Mouse (Mus musculus): ENCODE measurements around the gene Urad. TPM values are rescaled to one million over a fixed set of nuclear protein-coding genes. Genes with fewer than 3 reads are reported as not detected.
A peak's percentile ranks its signal among the peaks of the same experiment; 100 is the strongest.

Urad gene
- polyA plus RNA-seq, 1 experiment from 2014 or later, result 0.53 TPM

GRCm38 (mm10) chr5:147338967-147339366, 16.7 kb upstream of the Urad start:
- Histone ChIP-seq H3K9me3 (ENCODE audit: control insufficient read depth, low read length) (no peaks in the 10 kb centered on the region), H3K27ac (ENCODE audit: low read depth, low read length) (no peak overlapping the region), H3K4me1 (replicated peaks; ENCODE audit: control insufficient read depth, insufficient read depth, low read length) (no peaks in the 10 kb centered on the region), H3K4me2 (no peak overlapping the region), H3K9ac (ENCODE audit: low read depth, low read length) (no peak overlapping the region), H3K4me3 (ENCODE audit: low read depth, low read length) (no peak overlapping the region), H3K36me3 (ENCODE audit: control insufficient read depth, insufficient read depth, low read length) (no peaks in the 10 kb centered on the region), H3K27me3 (replicated peaks; ENCODE audit: control insufficient read depth, insufficient read depth, low read length) (no peaks in the 10 kb centered on the region)
- ATAC-seq (replicated peaks; ENCODE audit: low FRiP score), result no peak
- WGBS, result 70% methylated on average over 9 of the region's 9 CpGs
- no peak for DNase-seq (ENCODE audit: low spot score)

- Histone ChIP-seq H3K27me3 (replicated peaks; ENCODE audit: control insufficient read depth, insufficient read depth, low read length) (no peaks in the 10 kb centered on the region), H3K36me3 (ENCODE audit: control insufficient read depth, insufficient read depth, low read length) (no peaks in the 10 kb centered on the region), H3K27ac (ENCODE audit: low read depth, low read length) (no peak overlapping the region), H3K4me2 (no peak overlapping the region), H3K9ac (ENCODE audit: low read depth, low read length) (no peak overlapping the region), H3K4me3 (ENCODE audit: low read depth, low read length) (no peak overlapping the region), H3K4me1 (replicated peaks; ENCODE audit: control insufficient read depth, insufficient read depth, low read length) (no peaks in the 10 kb centered on the region), H3K9me3 (ENCODE audit: control insufficient read depth, low read length) (no peaks in the 10 kb centered on the region)
- DNase-seq (ENCODE audit: low spot score) (no peak), ATAC-seq (replicated peaks; ENCODE audit: low FRiP score) (no peak)
- 32% methylated on average over 7 of the region's 7 CpGs for WGBS
Observed at GRCm38 (mm10) chr5:147332711-147333110, 10.5 kb upstream of the Urad start.

- Histone ChIP-seq H3K36me3 (ENCODE audit: control insufficient read depth, insufficient read depth, low read length) (no peaks in the 10 kb centered on the region), H3K27ac (ENCODE audit: low read depth, low read length) (no peak overlapping the region), H3K4me1 (replicated peaks; ENCODE audit: control insufficient read depth, insufficient read depth, low read length) (no peaks in the 10 kb centered on the region), H3K9me3 (ENCODE audit: control insufficient read depth, low read length) (no peaks in the 10 kb centered on the region), H3K27me3 (replicated peaks; ENCODE audit: control insufficient read depth, insufficient read depth, low read length) (no peaks in the 10 kb centered on the region), H3K9ac (ENCODE audit: low read depth, low read length) (no peak overlapping the region), H3K4me2 (no peak overlapping the region), H3K4me3 (ENCODE audit: low read depth, low read length) (no peak overlapping the region)
- ATAC-seq (replicated peaks; ENCODE audit: low FRiP score) (peak; percentile 54; the same call in 1 of the 2 replicates), DNase-seq (ENCODE audit: low spot score) (no peak)
- 39% methylated on average over 2 of the region's 2 CpGs for WGBS
Observed at GRCm38 (mm10) chr5:147331547-147331946, 9.3 kb upstream of the Urad start.

GRCm38 (mm10) chr5:147329946-147330345, 7.7 kb upstream of the Urad start:
- DNase-seq (ENCODE audit: low spot score) (no peak), ATAC-seq (replicated peaks; ENCODE audit: low FRiP score) (no peak)
- WGBS, result 78% methylated on average over 11 of the region's 11 CpGs
- no peak overlapping the region for H3K4me2 ChIP-seq
- H3K9ac ChIP-seq (ENCODE audit: low read depth, low read length), result no peak overlapping the region
- no peaks in the 10 kb centered on the region for H3K27me3 ChIP-seq (replicated peaks; ENCODE audit: control insufficient read depth, insufficient read depth, low read length)
- H3K27ac ChIP-seq (ENCODE audit: low read depth, low read length), result no peak overlapping the region
- no peaks in the 10 kb centered on the region for H3K4me1 ChIP-seq (replicated peaks; ENCODE audit: control insufficient read depth, insufficient read depth, low read length)
- no peaks in the 10 kb centered on the region for H3K36me3 ChIP-seq (ENCODE audit: control insufficient read depth, insufficient read depth, low read length)
- no peak overlapping the region for H3K4me3 ChIP-seq (ENCODE audit: low read depth, low read length)
- no peaks in the 10 kb centered on the region for H3K9me3 ChIP-seq (ENCODE audit: control insufficient read depth, low read length)

GRCm38 (mm10) chr5:147327636-147328035, 5.4 kb upstream of the Urad start:
- Histone ChIP-seq H3K9ac (ENCODE audit: low read depth, low read length) (no peak overlapping the region), H3K4me3 (ENCODE audit: low read depth, low read length) (no peak overlapping the region), H3K9me3 (ENCODE audit: control insufficient read depth, low read length) (no peaks in the 10 kb centered on the region), H3K4me2 (no peak overlapping the region), H3K27ac (ENCODE audit: low read depth, low read length) (no peak overlapping the region), H3K36me3 (ENCODE audit: control insufficient read depth, insufficient read depth, low read length) (no peaks in the 10 kb centered on the region), H3K27me3 (replicated peaks; ENCODE audit: control insufficient read depth, insufficient read depth, low read length) (peaks cover 2% of the 10 kb centered on the region), H3K4me1 (replicated peaks; ENCODE audit: control insufficient read depth, insufficient read depth, low read length) (0 out of 2 replicates have a peak, but pooled peaks cover 1% of the 10 kb centered on the region)
- 83% methylated on average over 5 of the region's 5 CpGs for WGBS
- DNase-seq (ENCODE audit: low spot score) (no peak), ATAC-seq (replicated peaks; ENCODE audit: low FRiP score) (no peak)

- no peak overlapping the region for H3K27ac ChIP-seq (ENCODE audit: low read depth, low read length)
- H3K9me3 ChIP-seq (ENCODE audit: control insufficient read depth, low read length), result no peaks in the 10 kb centered on the region
- no peak overlapping the region for H3K4me3 ChIP-seq (ENCODE audit: low read depth, low read length)
- DNase-seq (ENCODE audit: low spot score) (no peak), ATAC-seq (replicated peaks; ENCODE audit: low FRiP score) (no peak)
- H3K36me3 ChIP-seq (ENCODE audit: control insufficient read depth, insufficient read depth, low read length), result no peaks in the 10 kb centered on the region
- peaks cover 16% of the 10 kb centered on the region for H3K27me3 ChIP-seq (replicated peaks; ENCODE audit: control insufficient read depth, insufficient read depth, low read length)
- 71% methylated on average over 11 of the region's 11 CpGs for WGBS
- H3K4me1 ChIP-seq (replicated peaks; ENCODE audit: control insufficient read depth, insufficient read depth, low read length), result 0 out of 2 replicates have a peak, but pooled peaks cover 2% of the 10 kb centered on the region
- H3K4me2 ChIP-seq, result no peak overlapping the region
- no peak overlapping the region for H3K9ac ChIP-seq (ENCODE audit: low read depth, low read length)
Observed at GRCm38 (mm10) chr5:147325931-147326330, 3.7 kb upstream of the Urad start.

- WGBS, result 7% methylated on average over 17 of the region's 17 CpGs
- peak; percentile 32 for ATAC-seq (replicated peaks; ENCODE audit: low FRiP score)
- Histone ChIP-seq H3K9me3 (ENCODE audit: control insufficient read depth, low read length) (no peaks in the 10 kb centered on the region), H3K9ac (ENCODE audit: low read depth, low read length) (no peak overlapping the region), H3K36me3 (ENCODE audit: control insufficient read depth, insufficient read depth, low read length) (no peaks in the 10 kb centered on the region), H3K4me3 (ENCODE audit: low read depth, low read length) (no peak overlapping the region), H3K27me3 (replicated peaks; ENCODE audit: control insufficient read depth, insufficient read depth, low read length) (peaks cover 32% of the 10 kb centered on the region), H3K4me2 (peak overlapping the region; percentile 34; the same call in 1 of the 2 replicates), H3K4me1 (replicated peaks; ENCODE audit: control insufficient read depth, insufficient read depth, low read length) (0 out of 2 replicates have a peak, but pooled peaks cover 2% of the 10 kb centered on the region), H3K27ac (ENCODE audit: low read depth, low read length) (no peak overlapping the region)
- DNase-seq (ENCODE audit: low spot score), result no peak
Observed at GRCm38 (mm10) chr5:147323237-147323917, 1.1 kb upstream of the Urad start.

- no peak overlapping the region for H3K4me2 ChIP-seq
- H3K9me3 ChIP-seq (ENCODE audit: control insufficient read depth, low read length), result no peaks in the 10 kb centered on the region
- H3K4me3 ChIP-seq (ENCODE audit: low read depth, low read length), result no peak overlapping the region
- peaks cover 70% of the 10 kb centered on the region for H3K27me3 ChIP-seq (replicated peaks; ENCODE audit: control insufficient read depth, insufficient read depth, low read length)
- ATAC-seq (replicated peaks; ENCODE audit: low FRiP score), result no peak
- H3K4me1 ChIP-seq (replicated peaks; ENCODE audit: control insufficient read depth, insufficient read depth, low read length), result 0 out of 2 replicates have a peak, but pooled peaks cover 2% of the 10 kb centered on the region
- H3K9ac ChIP-seq (ENCODE audit: low read depth, low read length), result no peak overlapping the region
- no peaks in the 10 kb centered on the region for H3K36me3 ChIP-seq (ENCODE audit: control insufficient read depth, insufficient read depth, low read length)
- no peak overlapping the region for H3K27ac ChIP-seq (ENCODE audit: low read depth, low read length)
- DNase-seq (ENCODE audit: low spot score), result no peak
Observed at GRCm38 (mm10) chr5:147319653-147320052, 2.6 kb downstream of the Urad start.

- WGBS, result 36% methylated on average over 7 of the region's 7 CpGs
- H3K9ac ChIP-seq (ENCODE audit: low read depth, low read length), result no peak overlapping the region
- peaks cover 86% of the 10 kb centered on the region for H3K27me3 ChIP-seq (replicated peaks; ENCODE audit: control insufficient read depth, insufficient read depth, low read length)
Observed at GRCm38 (mm10) chr5:147317991-147318390, 4.2 kb downstream of the Urad start.

More at GRCm38 (mm10) chr5:147317991-147318390, 4.2 kb downstream of the Urad start:
- Histone ChIP-seq H3K9me3 (ENCODE audit: control insufficient read depth, low read length) (no peaks in the 10 kb centered on the region), H3K4me3 (ENCODE audit: low read depth, low read length) (no peak overlapping the region), H3K36me3 (ENCODE audit: control insufficient read depth, insufficient read depth, low read length) (no peaks in the 10 kb centered on the region), H3K27ac (ENCODE audit: low read depth, low read length) (no peak overlapping the region), H3K4me2 (no peak overlapping the region), H3K4me1 (replicated peaks; ENCODE audit: control insufficient read depth, insufficient read depth, low read length) (0 out of 2 replicates have a peak, but pooled peaks cover 2% of the 10 kb centered on the region)
- DNase-seq (ENCODE audit: low spot score) (no peak), ATAC-seq (replicated peaks; ENCODE audit: low FRiP score) (no peak)

All from liver, embryonic 11.5 days (tissue).